Mouse (Mus musculus) thymus, postnatal 0 days (tissue): ENCODE measurements around the gene Megf9. TPM values are rescaled to one million over a fixed set of nuclear protein-coding genes. Genes with fewer than 3 reads are reported as not detected.
A peak's percentile ranks its signal among the peaks of the same experiment; 100 is the strongest.

Experiments
- DNase-seq: peaks from one replicate; pipeline ENCODE4 v3.0.0-alpha.2; 2015; ENCODE audit warnings: low spot score
- polyA plus RNA-seq: library from polyadenylated mRNA; unstranded; fragments of >200 nt; fragmentation: Nextera tagmentation; extraction: Ambion mirVana; gene quantifications from 2 replicates; pipeline ENCODE4 v1.2.1, GENCODE M21; 2015

The Megf9 gene
- polyA plus RNA-seq = 6.4 and 7.2 TPM in 2 replicates

GRCm38 (mm10) chr4:70534891-70535269, at the start of gene Megf9:
Gene Megf9 (minus strand): TSS chr4:70534995.
- DNase-seq = peak; percentile 98

DNA sequence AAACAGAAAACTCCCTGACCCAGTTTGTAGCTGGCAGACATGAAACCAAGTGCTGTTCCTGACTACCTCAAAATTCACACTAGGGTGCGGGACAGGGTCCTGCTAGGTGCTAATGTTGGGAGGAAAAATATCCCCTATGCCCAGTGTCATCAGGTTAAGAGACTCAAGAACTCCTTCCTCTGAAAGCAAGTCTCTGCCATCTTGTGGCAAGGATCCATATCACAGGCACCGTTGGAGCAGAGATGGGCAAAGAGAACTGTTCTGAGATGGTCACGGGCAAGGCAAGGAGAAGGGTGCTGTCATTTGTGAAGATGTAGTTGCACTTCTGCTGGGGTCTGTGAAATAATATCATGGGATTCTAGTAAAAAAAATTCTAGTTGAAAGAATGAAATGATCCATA, 44.9 kb upstream of the Megf9 start:
- DNase-seq = no peak

DNA sequence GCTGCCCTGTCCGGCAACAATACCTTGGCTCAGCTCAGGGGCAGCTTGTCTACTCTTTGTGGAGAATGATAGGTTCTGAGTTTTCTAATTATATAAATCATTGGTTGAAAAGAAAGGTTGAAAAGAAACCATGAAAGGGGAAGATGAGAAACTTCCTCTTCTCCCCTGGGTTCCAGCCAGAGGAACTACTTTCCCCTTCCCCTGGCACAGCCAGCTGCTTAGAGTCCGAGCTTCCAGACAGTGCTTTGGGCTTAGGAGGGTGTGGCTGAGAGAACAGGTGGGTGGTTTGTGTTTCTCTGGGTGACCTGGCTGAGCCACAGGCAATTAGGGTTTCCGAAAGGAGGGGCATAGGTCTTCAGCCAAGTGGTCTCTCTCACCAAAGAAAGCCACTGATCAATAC, 43.5 kb upstream of the Megf9 start:
- DNase-seq = no peak

- no peak for DNase-seq
These were observed 41.3 kb upstream of the Megf9 start for GRCm38 (mm10) chr4:70576096-70576495.

GRCm38 (mm10) chr4:70573926-70574325, 39.1 kb upstream of the Megf9 start:
- DNase-seq = no peak

GRCm38 (mm10) chr4:70553888-70554287, 19.1 kb upstream of the Megf9 start:
- no peak for DNase-seq

DNA sequence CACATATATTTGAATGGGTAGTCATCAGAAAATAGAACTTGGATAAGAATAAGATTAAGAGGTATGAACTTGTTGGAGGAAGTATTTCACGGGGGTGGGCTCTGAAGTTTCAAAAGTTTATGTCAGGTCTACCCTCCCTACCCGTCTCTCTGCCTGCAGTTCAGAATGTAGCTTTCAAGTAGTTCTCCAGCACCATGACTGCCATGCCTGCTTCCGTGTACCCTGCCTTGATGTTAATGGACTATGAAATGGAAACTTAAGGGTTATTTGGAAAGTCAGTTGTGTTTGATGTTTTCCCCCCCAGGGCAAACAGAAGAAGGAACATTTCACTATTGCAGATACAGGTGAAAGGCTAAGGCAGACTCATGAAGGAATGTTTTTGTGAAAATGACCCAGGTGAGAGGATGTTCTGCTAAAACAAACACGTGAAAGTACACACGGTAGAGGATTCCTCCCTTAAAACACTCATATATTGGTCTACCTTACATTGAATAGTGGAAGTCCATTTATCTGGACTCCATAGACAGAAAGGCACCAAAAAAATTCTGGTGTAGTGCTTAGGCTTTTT, 18.5 kb upstream of the Megf9 start:
- DNase-seq = no peak

DNA sequence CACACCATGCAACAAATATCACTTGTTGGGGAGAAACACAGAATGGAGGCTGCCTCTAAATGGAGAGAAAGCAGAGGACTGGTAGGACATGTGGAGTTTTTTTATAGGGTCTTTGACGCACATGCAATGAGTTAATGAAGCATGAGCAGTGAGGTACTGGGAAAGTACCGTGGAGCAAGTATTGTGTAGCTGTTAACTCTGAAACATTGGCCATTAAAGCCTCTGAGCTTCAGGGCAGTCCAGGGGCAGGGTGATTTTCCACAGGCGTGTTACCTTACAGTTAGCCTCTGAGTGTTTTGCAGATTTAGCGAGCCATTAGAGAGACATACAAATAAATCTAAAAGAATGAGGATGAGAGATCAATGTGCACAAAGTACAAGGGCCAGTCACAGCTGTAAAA, 17.3 kb upstream of the Megf9 start:
- no peak for DNase-seq

DNA sequence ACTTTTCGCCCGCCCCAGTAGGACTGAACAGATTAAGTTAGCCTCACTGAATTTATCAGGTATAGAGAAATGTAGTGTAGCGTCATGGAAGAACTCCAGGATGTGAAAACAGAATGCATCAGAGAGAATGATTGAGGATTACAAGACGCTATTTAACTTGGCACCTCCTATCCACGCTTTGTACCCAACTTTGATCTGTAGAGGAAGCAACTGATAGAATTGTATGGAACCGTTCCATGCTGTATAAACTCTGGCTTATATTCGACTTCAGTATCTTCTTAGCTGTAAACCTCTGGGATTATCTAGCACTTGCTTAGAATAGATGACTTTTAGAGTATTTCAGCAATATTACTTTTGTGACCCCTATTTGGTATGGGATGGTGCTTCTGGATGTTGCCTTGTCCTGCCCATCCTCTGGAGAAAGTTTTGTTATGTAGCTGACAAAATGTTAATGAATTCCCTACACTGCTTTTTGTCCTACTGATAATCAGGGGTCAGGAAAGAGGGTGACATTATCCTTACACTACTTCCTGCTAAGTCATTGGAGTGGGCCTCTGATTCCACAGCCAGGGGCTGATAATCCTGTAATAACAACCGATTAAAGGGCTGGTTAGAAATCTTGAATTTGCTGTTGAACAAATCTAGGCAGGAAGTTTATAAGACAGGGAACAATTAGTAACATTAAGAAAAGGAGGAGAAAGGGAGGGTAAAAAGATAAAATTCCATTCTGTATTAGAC, 12.8 kb upstream of the Megf9 start:
- DNase-seq = no peak

DNA sequence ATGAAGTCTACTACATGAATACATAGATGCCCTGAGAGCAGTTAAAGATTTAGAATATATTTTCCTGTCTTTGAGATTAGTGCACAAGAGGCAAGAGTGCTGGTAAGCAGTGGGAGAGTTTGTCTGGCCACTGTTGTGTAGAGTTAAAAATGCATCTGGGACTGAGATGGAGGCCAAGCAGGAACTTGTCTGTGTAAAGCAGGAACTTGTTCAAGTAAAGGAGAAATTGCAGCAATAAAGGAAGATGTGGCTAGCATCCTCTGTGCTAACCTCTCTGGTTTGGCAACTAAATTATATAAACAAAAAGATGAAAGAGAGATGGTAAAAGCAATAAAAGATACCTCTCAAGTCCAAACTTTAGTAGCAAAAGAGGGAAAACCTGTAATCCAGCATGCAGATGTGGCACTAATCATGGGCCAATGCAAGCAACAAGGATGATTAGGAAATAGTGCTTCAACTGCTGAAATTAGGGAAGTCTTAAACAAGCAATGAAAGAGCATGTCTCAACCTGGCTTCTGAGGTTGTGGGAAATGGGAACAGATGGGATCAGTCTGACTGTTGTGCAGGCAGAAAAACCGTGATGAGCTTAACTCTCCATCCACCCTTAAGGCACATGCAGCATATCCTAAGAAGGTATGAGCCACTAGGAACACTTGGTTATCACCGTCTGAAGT, 11.2 kb upstream of the Megf9 start:
- DNase-seq = no peak

GRCm38 (mm10) chr4:70544390-70544789, 9.6 kb upstream of the Megf9 start:
- DNase-seq = no peak

DNA sequence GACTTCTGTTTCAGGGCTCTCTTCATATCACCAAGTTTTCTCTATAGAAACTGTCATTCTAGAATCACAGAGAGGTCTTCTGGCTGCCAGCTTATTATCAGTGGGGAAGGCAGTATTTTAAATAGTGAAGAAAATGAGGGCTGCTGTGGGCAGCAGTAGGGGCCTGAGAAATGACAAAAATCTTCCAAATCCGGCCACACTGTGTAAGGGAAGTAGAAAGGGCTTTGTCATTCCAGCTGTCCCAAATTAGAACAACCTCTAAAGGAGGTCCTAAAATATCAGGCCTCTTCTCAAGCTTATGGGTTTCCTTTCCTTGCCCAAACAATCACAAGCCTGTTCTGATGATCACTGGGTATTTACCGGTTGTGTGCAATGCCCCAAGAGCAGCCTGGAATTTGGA, 7.6 kb upstream of the Megf9 start:
- no peak for DNase-seq

GRCm38 (mm10) chr4:70540743-70541142, 5.9 kb upstream of the Megf9 start:
- DNase-seq = no peak

DNA sequence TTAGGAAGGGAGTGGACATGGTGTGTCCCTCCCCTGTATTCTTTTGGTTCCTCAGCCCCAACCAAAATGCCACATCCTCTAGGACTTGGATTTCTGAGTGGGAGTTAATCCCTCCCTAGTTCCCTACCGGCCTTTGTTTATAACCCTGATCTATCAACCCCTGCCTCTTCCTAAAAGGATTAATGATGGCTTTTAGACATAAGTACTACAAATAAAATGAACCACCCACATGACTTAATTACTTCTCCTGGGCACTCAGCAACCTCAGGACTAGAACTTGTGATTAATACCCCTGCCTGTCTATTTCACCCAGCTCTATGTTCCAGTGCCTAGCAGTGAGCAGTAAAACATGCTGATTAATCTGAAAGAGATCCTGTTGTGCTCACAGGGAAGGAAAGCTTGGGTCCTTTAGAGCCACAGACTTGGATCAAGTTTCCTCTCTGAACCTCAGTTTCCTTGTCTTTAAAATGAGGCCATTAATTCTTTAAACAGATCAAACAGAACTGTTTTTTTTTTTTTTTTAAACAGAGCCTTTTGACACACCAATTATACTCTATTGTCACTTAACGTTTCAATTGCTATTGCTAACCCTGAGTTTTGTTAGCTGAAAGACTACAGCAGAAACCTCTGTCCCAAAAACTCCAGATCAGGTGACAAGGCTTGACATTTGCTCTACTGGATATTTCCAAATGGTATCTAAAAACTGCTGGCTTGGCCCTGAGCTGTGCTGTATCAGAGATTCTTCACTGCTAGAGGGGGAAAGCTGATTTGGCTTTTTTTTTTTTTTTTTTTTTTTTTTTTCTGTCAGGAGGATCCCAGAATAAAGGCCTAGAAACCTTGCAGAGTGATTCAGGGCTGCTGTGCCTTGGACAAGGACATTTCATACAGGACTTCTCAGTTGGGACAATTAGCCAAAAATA, 2.1 kb upstream of the Megf9 start:
- DNase-seq = no peak

DNA sequence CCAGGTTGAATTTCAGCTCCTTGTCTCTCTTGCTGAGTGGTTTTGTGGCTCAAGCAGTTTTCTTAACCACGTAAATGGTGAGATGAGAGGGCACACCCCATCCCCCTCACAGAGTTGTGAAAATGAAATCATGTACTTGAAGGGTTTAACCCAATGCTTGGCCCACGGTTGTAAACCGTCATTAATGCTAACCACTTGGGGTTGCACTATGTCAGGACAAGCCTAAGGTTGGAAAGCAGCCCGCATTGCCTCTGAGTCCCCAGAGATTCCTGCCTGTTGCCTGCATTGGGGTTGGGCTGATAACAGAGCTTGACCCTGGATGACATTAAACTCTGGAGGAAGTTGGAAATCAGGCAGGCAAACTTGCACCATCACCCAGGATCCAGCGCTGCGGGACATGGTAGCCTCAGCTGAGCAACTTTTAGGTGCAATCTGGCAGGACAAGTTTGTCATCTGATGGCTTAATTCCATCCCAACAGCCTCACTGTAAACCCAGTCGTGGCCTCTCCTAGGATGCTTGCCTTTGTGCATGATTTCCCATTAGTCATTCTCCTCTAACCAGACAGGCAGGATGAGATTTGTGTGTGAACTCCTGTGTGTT, 1.0 kb upstream of the Megf9 start:
- peak; percentile 28 for DNase-seq

GRCm38 (mm10) chr4:70535289-70535688, 494 bp upstream of the Megf9 start:
- no peak for DNase-seq

GRCm38 (mm10) chr4:70534078-70534890, 511 bp downstream of the Megf9 start:
- DNase-seq = peak; percentile 11

DNA sequence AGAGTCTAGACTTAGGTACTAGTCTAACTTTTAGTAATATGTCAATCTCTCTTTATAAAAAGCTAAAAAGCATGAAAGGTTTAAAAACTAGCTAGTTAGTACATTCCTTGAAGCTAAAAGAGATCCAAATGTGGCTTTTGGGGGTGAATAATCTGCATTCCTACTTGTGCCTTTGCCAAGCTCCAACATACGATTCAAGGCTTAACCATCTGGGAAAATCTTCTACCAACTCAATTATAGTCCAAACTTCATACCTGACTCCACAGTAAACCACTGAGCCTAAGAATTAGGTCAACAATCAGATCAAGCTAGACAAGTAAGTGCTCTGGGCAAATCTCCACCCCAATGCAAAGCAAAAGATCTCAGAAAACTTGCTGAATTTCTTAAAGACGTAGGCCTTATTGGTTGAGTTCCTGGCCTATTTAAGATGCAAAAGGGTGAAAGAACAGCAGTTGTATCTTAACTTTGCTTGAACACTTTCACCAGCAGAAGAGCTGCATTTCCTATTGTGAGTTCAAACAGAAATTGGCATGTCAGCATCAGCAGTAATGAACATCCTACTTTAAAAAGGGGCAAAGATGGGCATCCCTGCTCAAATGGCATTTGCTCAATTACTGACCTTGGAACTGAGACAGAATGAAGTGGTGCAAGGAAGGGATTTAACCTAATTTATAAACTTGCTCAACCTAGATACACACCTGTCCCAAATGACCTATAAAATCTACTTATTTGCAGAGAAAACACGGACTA, 1.6 kb downstream of the Megf9 start:
- DNase-seq = no peak

GRCm38 (mm10) chr4:70531021-70531420, 3.8 kb downstream of the Megf9 start:
- DNase-seq = no peak

GRCm38 (mm10) chr4:70528622-70529021, 6.2 kb downstream of the Megf9 start:
- DNase-seq = no peak
